Comparison of ENCODE assay signal across 33 mouse cellular contexts in the genomic region with DNA sequence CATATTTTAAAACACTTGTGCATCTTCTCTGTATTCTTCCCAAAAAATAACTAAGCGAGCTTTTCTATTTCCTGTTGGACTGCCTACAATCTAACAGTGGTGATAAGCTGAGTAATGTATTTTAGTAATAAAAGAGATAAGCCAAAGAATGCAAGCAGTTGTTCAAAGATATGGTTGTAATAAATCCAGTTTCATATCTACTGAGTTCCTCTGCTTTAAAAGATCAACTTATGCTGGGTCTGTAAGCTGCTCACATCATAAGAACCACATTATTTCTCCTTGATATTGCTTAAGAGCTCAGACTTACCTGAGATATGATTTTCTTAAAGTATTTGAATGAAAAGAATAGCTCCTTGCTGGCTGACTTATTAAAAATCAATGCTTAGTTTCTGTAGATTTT.
"Had no signal": no experiment of that assay in that cellular context is flagged by ENCODE, and none has a peak within 500 bp of the region (broad histone marks: within the 10 kb centered on the region; RNA-seq: fewer than 3 reads in every experiment).

No protein-coding gene starts in this region.

- H3K4me3 ChIP-seq: heart, embryonic 10.5 days; heart, embryonic 12.5 days; heart, embryonic 13.5 days; heart, embryonic 15.5 days; hindbrain, embryonic 10.5 days; hindbrain, embryonic 12.5 days; hindbrain, embryonic 13.5 days; hindbrain, embryonic 15.5 days; kidney, embryonic 15.5 days; layer of hippocampus, adult 2 months; left cerebral cortex, adult 2 months had no signal

- H3K36me3 ChIP-seq: heart, embryonic 10.5 days; heart, embryonic 12.5 days; heart, embryonic 13.5 days; heart, embryonic 15.5 days; hindbrain, embryonic 10.5 days; hindbrain, embryonic 12.5 days; hindbrain, embryonic 13.5 days; hindbrain, embryonic 15.5 days; kidney, embryonic 15.5 days had no signal

- ATAC-seq: hindbrain, embryonic 16.5 days; hindbrain, postnatal 0 days; inflammation-experienced regulatory T-cells, adult 6 months had no signal

- DNase-seq: heart, postnatal 10 days; heart, postnatal 14 days; heart, postnatal 36 days; heart, postnatal 4 days; kidney, adult 11 months; kidney, adult 18-20 months; kidney, adult 2 months; kidney, adult 8-10 months; kidney, adult 9 months; kidney, postnatal 10 days; kidney, postnatal 14 days; kidney, postnatal 25 days; kidney, postnatal 36 days; kidney, postnatal 4 days; layer of hippocampus, adult 9-11 months; layer of hippocampus, postnatal 36 days had no signal

- H3K9me3 ChIP-seq: heart, embryonic 10.5 days; heart, embryonic 12.5 days; heart, embryonic 13.5 days; heart, embryonic 15.5 days; hindbrain, embryonic 10.5 days; hindbrain, embryonic 12.5 days; hindbrain, embryonic 13.5 days; hindbrain, embryonic 15.5 days; kidney, embryonic 15.5 days had no signal

- H3K9ac ChIP-seq: heart, embryonic 12.5 days; heart, embryonic 13.5 days; heart, embryonic 15.5 days; hindbrain, embryonic 12.5 days; hindbrain, embryonic 13.5 days; hindbrain, embryonic 14.5 days; hindbrain, embryonic 15.5 days; kidney, embryonic 15.5 days had no signal

- H3K4me1 ChIP-seq: heart, embryonic 10.5 days; heart, embryonic 12.5 days; heart, embryonic 13.5 days; heart, embryonic 15.5 days; hindbrain, embryonic 10.5 days; hindbrain, embryonic 12.5 days; hindbrain, embryonic 13.5 days; hindbrain, embryonic 15.5 days had no signal

- H3K4me2 ChIP-seq: heart, embryonic 11.5 days; heart, embryonic 12.5 days; heart, embryonic 13.5 days; heart, embryonic 15.5 days; hindbrain, embryonic 12.5 days; hindbrain, embryonic 13.5 days; hindbrain, embryonic 14.5 days; hindbrain, embryonic 15.5 days; kidney, embryonic 15.5 days had no signal

- H3K27me3 ChIP-seq: heart, embryonic 12.5 days; heart, embryonic 13.5 days; heart, embryonic 15.5 days; hindbrain, embryonic 12.5 days; hindbrain, embryonic 13.5 days; hindbrain, embryonic 15.5 days; kidney, embryonic 15.5 days had no signal

- H3K27ac ChIP-seq: heart, embryonic 10.5 days; heart, embryonic 13.5 days; heart, embryonic 15.5 days; hindbrain, embryonic 10.5 days; hindbrain, embryonic 12.5 days; hindbrain, embryonic 13.5 days; hindbrain, embryonic 14.5 days; hindbrain, embryonic 15.5 days; hindbrain, postnatal 0 days; kidney, embryonic 15.5 days; kidney, postnatal 0 days; layer of hippocampus, adult 2 months; left cerebral cortex, adult 2 months had no signal
